ENCODE assay signal across 27 mouse cellular contexts in the genomic region with DNA sequence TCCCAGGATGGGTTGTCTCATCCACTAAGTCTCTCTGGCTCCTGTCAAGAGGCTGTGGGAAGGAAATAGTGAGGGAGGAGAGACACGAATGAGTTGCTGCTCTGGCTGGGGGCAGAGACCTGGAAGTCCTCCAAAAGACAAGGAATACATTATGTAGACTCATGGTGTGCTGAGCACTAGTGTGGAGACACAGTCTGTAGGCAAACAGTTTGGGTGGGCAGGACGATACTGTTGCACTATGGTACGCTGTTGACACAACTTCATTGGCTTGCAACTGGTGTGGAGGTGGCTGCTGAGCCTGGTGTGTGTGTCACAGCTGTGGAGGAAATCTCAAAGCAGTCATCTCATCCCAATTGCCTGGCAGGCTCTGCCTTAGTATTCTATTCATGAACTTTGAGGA. TPM values are rescaled to one million over a fixed set of nuclear protein-coding genes. Genes with fewer than 3 reads are reported as not detected.
A peak's percentile ranks its signal among the peaks of the same experiment; 100 is the strongest.
DNase-seq lines count a peak whose midpoint lies in the region; ATAC-seq and TF ChIP-seq lines count a peak whose summit lies in the region.
"Had no signal": no experiment of that assay in that cellular context is flagged by ENCODE, and none has a peak within 500 bp of the region (broad histone marks: within the 10 kb centered on the region; RNA-seq: fewer than 3 reads in every experiment).

No protein-coding gene starts in this region.

- no peaks in the 10 kb centered on the region for H3K36me3 ChIP-seq in stomach, postnatal 0 days (ENCODE audit: control insufficient read depth, insufficient read depth, low read length)
- H3K36me3 ChIP-seq: forebrain, embryonic 10.5 days; hindbrain, embryonic 12.5 days; hindbrain, embryonic 15.5 days had no signal

- H3K9me3 ChIP-seq in stomach, postnatal 0 days (ENCODE audit: control insufficient read depth, low read length), result no peaks in the 10 kb centered on the region
- H3K9me3 ChIP-seq: forebrain, embryonic 10.5 days; forebrain, embryonic 13.5 days; hindbrain, embryonic 12.5 days; hindbrain, embryonic 15.5 days had no signal

- no peak overlapping the region for H3K9ac ChIP-seq in stomach, postnatal 0 days (ENCODE audit: low read length)
- H3K9ac ChIP-seq: forebrain, embryonic 13.5 days; hindbrain, embryonic 12.5 days; hindbrain, embryonic 15.5 days had no signal

- 71% methylated on average over 3 of the region's 3 CpGs for WGBS in stomach, postnatal 0 days

- TF ChIP-seq CTCF in stomach, postnatal 0 days (IDR thresholded peaks at IDR 0.05; ENCODE audit: low read depth), result no peak

- no peak overlapping the region for H3K27ac ChIP-seq in stomach, postnatal 0 days (replicated peaks)
- H3K27ac ChIP-seq: forebrain, embryonic 10.5 days; forebrain, embryonic 13.5 days; hindbrain, embryonic 12.5 days; hindbrain, embryonic 15.5 days had no signal

- H3K4me1 ChIP-seq in stomach, postnatal 0 days (replicated peaks; ENCODE audit: control insufficient read depth, insufficient read depth), result no peaks in the 10 kb centered on the region
- H3K4me1 ChIP-seq: forebrain, embryonic 10.5 days; forebrain, embryonic 13.5 days; hindbrain, embryonic 12.5 days; hindbrain, embryonic 15.5 days had no signal

- ATAC-seq in stomach, postnatal 0 days (ENCODE audit: low FRiP score, low TSS enrichment), result no peak
- ATAC-seq: CD4-positive, CD25-positive, alpha-beta regulatory T cell, adult 4 months; forebrain, embryonic 13.5 days; forebrain, embryonic 16.5 days; intestine, postnatal 0 days had no signal

- TF ChIP-seq EP300 in stomach, postnatal 0 days (optimal IDR thresholded peaks at IDR 0.05), result no peak

- no peak overlapping the region for H3K4me2 ChIP-seq in stomach, postnatal 0 days (replicated peaks; ENCODE audit: low read depth)
- H3K4me2 ChIP-seq: forebrain, embryonic 13.5 days; hindbrain, embryonic 12.5 days; hindbrain, embryonic 15.5 days had no signal

- H3K4me3 ChIP-seq in stomach, postnatal 0 days (ENCODE audit: low read depth, low read length), result no peak overlapping the region
- H3K4me3 ChIP-seq: forebrain, embryonic 10.5 days; forebrain, embryonic 13.5 days; hindbrain, embryonic 12.5 days; hindbrain, embryonic 15.5 days had no signal

- DNase-seq in frontal cortex, postnatal 36 days (ENCODE audit: low spot score in 2 of 2), result peak; percentile 12 to 37
- DNase-seq in frontal cortex, postnatal 14 days (ENCODE audit: low spot score in 2 of 2), result no peak
- peak; percentile 50 for DNase-seq in right cerebral cortex, adult 18-20 months
- no peak for DNase-seq in right cerebral cortex, postnatal 4 days
- DNase-seq in stomach, postnatal 0 days (ENCODE audit: low spot score), result peak; percentile 4
- no peak for DNase-seq in cerebellum, adult 11 months
- DNase-seq: adrenal gland, adult 2 months; adrenal gland, postnatal 14 days; cerebellum, adult 18-20 months; cerebellum, adult 9-10 months; cerebellum, postnatal 14 days; gastrocnemius, postnatal 10 days; gastrocnemius, postnatal 36 days had no signal

- no peaks in the 10 kb centered on the region for H3K27me3 ChIP-seq in stomach, postnatal 0 days (ENCODE audit: control insufficient read depth, insufficient read depth, low read length)
- H3K27me3 ChIP-seq: forebrain, embryonic 13.5 days; hindbrain, embryonic 12.5 days; hindbrain, embryonic 15.5 days had no signal

RNA-seq across cellular contexts. Expression of a gene that starts 8.0 kb away (rescaled TPM):
- polyA plus RNA-seq in stomach, postnatal 0 days (2015; fragmentation: Nextera tagmentation; extraction: Ambion mirVana), result 0.57 and 0.94 TPM in 2 replicates
- polyA plus RNA-seq: adrenal gland, adult 2 months; C2C12; CD4-positive, CD25-positive, alpha-beta regulatory T cell, adult 4 months; forebrain, embryonic 10.5 days; forebrain, embryonic 13.5 days; heart, postnatal 0 days; intestine, embryonic 14.5 days; intestine, postnatal 0 days had no signal

RNA-seq across cellular contexts. Expression of a gene that starts 19.0 kb away (rescaled TPM):
- polyA plus RNA-seq in stomach, postnatal 0 days (2015; fragmentation: Nextera tagmentation; extraction: Ambion mirVana), result 0.18 and 0.21 TPM in 2 replicates
- polyA plus RNA-seq: adrenal gland, adult 2 months; C2C12; CD4-positive, CD25-positive, alpha-beta regulatory T cell, adult 4 months; forebrain, embryonic 13.5 days; heart, embryonic 14.5 days had no signal

RNA-seq across cellular contexts. Expression of a gene that starts 31.2 kb away (rescaled TPM):
- 0.06 TPM in 1 of 2 replicates, not detected in the other for polyA plus RNA-seq in stomach, postnatal 0 days (2015; fragmentation: Nextera tagmentation; extraction: Ambion mirVana)
- polyA plus RNA-seq: adrenal gland, adult 2 months; brain, embryonic 14.5 days; C2C12; CD4-positive, CD25-positive, alpha-beta regulatory T cell, adult 4 months; embryonic facial prominence, embryonic 11.5 days; forebrain, embryonic 10.5 days; forebrain, embryonic 13.5 days; forebrain, embryonic 16.5 days; heart, embryonic 14.5 days; heart, postnatal 0 days; hindbrain, embryonic 12.5 days; hindbrain, embryonic 15.5 days; intestine, embryonic 14.5 days; intestine, postnatal 0 days had no signal

RNA-seq across cellular contexts. Expression of a gene that starts 46.3 kb away (rescaled TPM):
- polyA plus RNA-seq in stomach, postnatal 0 days (2015; fragmentation: Nextera tagmentation; extraction: Ambion mirVana), result not detected in 2 replicates
- polyA plus RNA-seq: adrenal gland, adult 2 months; brain, embryonic 14.5 days; C2C12; CD4-positive, CD25-positive, alpha-beta regulatory T cell, adult 4 months; embryonic facial prominence, embryonic 11.5 days; embryonic facial prominence, embryonic 14.5 days; forebrain, embryonic 10.5 days; forebrain, embryonic 13.5 days; forebrain, embryonic 16.5 days; heart, embryonic 14.5 days; heart, postnatal 0 days; hindbrain, embryonic 12.5 days; hindbrain, embryonic 15.5 days; intestine, embryonic 14.5 days had no signal

RNA-seq across cellular contexts. Expression of a gene that starts 49.1 kb away (rescaled TPM):
- 0.10 and 0.15 TPM in 2 replicates for polyA plus RNA-seq in stomach, postnatal 0 days (2015; fragmentation: Nextera tagmentation; extraction: Ambion mirVana)
- polyA plus RNA-seq: adrenal gland, adult 2 months; brain, embryonic 14.5 days; C2C12; CD4-positive, CD25-positive, alpha-beta regulatory T cell, adult 4 months; embryonic facial prominence, embryonic 11.5 days; embryonic facial prominence, embryonic 14.5 days; forebrain, embryonic 10.5 days; forebrain, embryonic 13.5 days; forebrain, embryonic 16.5 days; heart, embryonic 14.5 days; heart, postnatal 0 days; hindbrain, embryonic 12.5 days; intestine, embryonic 14.5 days had no signal

Comparison
In these comparisons a context has a peak if more than half of its experiments do, and no peak if none do; other contexts are left out.
1. DNase-seq: peak in frontal cortex, postnatal 36 days (2 of 2), right cerebral cortex, adult 18-20 months (single experiment) and stomach, postnatal 0 days (single experiment); none in frontal cortex, postnatal 14 days (0 of 2), right cerebral cortex, postnatal 4 days (single experiment) and cerebellum, adult 11 months (single experiment).